Mouse (Mus musculus): Measurements from ENCODE around the gene Lypd3. TPM values are rescaled to one million over a fixed set of nuclear protein-coding genes. Genes with fewer than 3 reads are reported as not detected.

The Lypd3 gene
- polyA plus RNA-seq, 1 experiment, result 0.48 TPM

DNA sequence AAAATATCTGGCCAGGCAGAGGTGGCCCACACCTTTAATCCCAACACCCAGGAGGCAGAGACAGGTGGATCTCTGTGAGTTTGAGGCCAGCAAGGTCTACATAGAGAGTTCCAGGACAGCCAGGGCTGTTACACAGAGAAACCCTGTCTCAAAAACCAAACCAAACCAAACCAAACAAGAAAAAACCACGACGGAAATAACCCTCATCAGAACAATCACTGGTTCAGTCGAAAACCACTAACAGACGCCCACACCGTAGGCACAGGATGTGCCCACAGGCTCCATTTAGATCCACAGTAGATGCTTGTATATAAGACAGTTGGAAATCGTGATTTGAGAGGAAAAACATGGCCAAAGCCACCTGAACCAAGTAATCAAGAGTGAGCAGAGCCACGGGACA is 8.6 kb downstream of the Lypd3 start:
- Histone ChIP-seq H3K27me3 (ENCODE audit: control insufficient read depth, insufficient read depth, low read length, poor library complexity, severe bottlenecking) (no peaks in the 10 kb centered on the region), H3K9ac (ENCODE audit: low read depth, poor library complexity, severe bottlenecking) (no peak overlapping the region), H3K4me3 (ENCODE audit: low read depth, low read length) (no peak overlapping the region), H3K36me3 (ENCODE audit: control insufficient read depth, insufficient read depth, low read length, poor library complexity, severe bottlenecking) (no peaks in the 10 kb centered on the region), H3K27ac (ENCODE audit: insufficient read depth, low read length) (no peak overlapping the region), H3K4me1 (ENCODE audit: control insufficient read depth, insufficient read depth, low read length) (no peaks in the 10 kb centered on the region), H3K9me3 (replicated peaks; ENCODE audit: control insufficient read depth, insufficient read depth, low read length, poor library complexity, severe bottlenecking) (no peaks in the 10 kb centered on the region)
- TF ChIP-seq CTCF (IDR thresholded peaks at IDR 0.05; ENCODE audit: low read depth, low read length), result no peak
- no peak for TF ChIP-seq POLR2A (IDR thresholded peaks at IDR 0.05; ENCODE audit: insufficient read depth, low read length)
- no peak for TF ChIP-seq EP300 (IDR thresholded peaks at IDR 0.05; ENCODE audit: insufficient read depth, low read depth, low read length)

DNA sequence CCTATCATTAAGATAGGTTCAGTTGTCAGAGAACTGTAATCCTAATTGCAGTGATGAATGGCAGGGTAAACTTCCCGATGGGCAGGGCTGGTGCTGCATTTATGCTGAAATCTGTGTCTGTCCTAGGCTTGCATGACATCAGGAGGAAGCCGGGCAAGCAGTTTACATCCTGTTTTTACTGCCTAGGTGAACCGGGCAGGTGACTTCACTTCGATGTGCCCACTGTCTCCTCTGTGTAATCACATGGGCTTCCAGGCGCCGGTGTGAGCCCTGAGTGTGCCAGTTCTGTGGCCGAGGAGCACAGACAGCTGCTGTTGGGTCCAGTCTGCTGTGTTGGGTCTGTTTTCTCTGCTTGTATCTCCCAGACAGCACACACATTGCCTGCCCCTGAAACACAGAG is 10.1 kb downstream of the Lypd3 start:
- H3K27ac ChIP-seq (ENCODE audit: insufficient read depth, low read length), result no peak overlapping the region
- TF ChIP-seq EP300 (IDR thresholded peaks at IDR 0.05; ENCODE audit: insufficient read depth, low read depth, low read length) (no peak), POLR2A (IDR thresholded peaks at IDR 0.05; ENCODE audit: insufficient read depth, low read length) (no peak), CTCF (IDR thresholded peaks at IDR 0.05; ENCODE audit: low read depth, low read length) (no peak)
- H3K4me1 ChIP-seq (ENCODE audit: control insufficient read depth, insufficient read depth, low read length), result no peaks in the 10 kb centered on the region
- H3K27me3 ChIP-seq (ENCODE audit: control insufficient read depth, insufficient read depth, low read length, poor library complexity, severe bottlenecking), result no peaks in the 10 kb centered on the region
- no peak overlapping the region for H3K9ac ChIP-seq (ENCODE audit: low read depth, poor library complexity, severe bottlenecking)
- H3K36me3 ChIP-seq (ENCODE audit: control insufficient read depth, insufficient read depth, low read length, poor library complexity, severe bottlenecking), result no peaks in the 10 kb centered on the region
- H3K4me3 ChIP-seq (ENCODE audit: low read depth, low read length), result no peak overlapping the region
- H3K9me3 ChIP-seq (replicated peaks; ENCODE audit: control insufficient read depth, insufficient read depth, low read length, poor library complexity, severe bottlenecking), result no peaks in the 10 kb centered on the region

DNA sequence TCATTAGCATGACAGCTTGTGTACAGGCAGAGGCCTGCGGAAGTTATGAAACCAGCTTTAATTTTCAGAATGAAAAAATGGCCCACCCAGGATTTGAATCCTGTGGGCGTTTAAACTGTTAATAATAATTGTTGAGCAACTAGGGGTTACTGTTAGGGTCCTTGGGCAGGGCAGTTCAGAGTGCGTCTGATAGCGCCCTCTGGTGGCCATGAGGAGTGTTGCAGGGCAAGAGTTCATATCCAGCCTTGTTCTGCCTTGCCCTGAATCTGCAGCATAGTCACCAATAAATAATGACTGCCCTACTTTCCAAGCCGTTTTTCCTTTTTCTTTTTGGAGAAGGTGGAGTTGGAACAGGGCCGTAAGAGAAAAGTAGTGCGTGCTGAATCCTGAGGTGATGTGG is 17.3 kb downstream of the Lypd3 start:
- Histone ChIP-seq H3K27me3 (ENCODE audit: control insufficient read depth, insufficient read depth, low read length, poor library complexity, severe bottlenecking) (no peaks in the 10 kb centered on the region), H3K9me3 (replicated peaks; ENCODE audit: control insufficient read depth, insufficient read depth, low read length, poor library complexity, severe bottlenecking) (no peaks in the 10 kb centered on the region), H3K4me3 (ENCODE audit: low read depth, low read length) (no peak overlapping the region), H3K36me3 (ENCODE audit: control insufficient read depth, insufficient read depth, low read length, poor library complexity, severe bottlenecking) (no peaks in the 10 kb centered on the region), H3K4me1 (ENCODE audit: control insufficient read depth, insufficient read depth, low read length) (no peaks in the 10 kb centered on the region), H3K9ac (ENCODE audit: low read depth, poor library complexity, severe bottlenecking) (no peak overlapping the region), H3K27ac (ENCODE audit: insufficient read depth, low read length) (no peak overlapping the region)
- TF ChIP-seq CTCF (IDR thresholded peaks at IDR 0.05; ENCODE audit: low read depth, low read length) (peak; percentile 99), POLR2A (IDR thresholded peaks at IDR 0.05; ENCODE audit: insufficient read depth, low read length) (no peak)

DNA sequence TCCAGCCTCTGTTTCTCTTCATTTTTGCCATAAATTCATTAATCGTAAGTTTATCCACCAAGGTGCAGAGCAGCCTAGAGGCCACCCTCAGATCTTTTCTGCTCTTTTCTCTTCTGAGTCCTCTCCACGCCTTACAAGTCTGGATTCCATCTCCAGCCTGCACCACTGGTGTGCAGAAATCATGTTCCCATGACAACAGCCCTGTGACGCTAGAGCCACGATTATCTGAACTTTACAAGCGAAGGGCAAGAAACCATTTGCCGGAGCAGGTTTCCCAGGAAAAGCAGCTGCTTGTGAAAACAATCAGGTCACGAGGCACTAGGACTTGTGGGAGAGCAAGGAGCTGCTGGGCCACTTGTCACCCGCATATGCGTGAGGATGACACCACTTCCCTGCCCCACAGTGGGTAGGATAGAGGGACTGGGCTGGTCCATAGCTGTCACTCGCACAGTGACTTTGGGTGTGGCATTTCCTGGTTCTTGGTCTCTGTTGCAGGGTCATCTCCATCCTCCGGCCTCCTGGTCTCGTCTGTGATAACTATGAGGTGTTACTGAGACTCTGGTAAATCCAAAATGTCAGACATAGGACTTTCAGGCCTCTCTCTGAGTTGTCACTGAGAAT is 23.5 kb downstream of the Lypd3 start:
- H3K9ac ChIP-seq (ENCODE audit: low read depth, poor library complexity, severe bottlenecking), result no peak overlapping the region
- no peak overlapping the region for H3K4me3 ChIP-seq (ENCODE audit: low read depth, low read length)
- no peak overlapping the region for H3K27ac ChIP-seq (ENCODE audit: insufficient read depth, low read length)
- no peaks in the 10 kb centered on the region for H3K36me3 ChIP-seq (ENCODE audit: control insufficient read depth, insufficient read depth, low read length, poor library complexity, severe bottlenecking)
- TF ChIP-seq CTCF (IDR thresholded peaks at IDR 0.05; ENCODE audit: low read depth, low read length), result no peak
- no peak for TF ChIP-seq EP300 (IDR thresholded peaks at IDR 0.05; ENCODE audit: insufficient read depth, low read depth, low read length)
- no peak for TF ChIP-seq POLR2A (IDR thresholded peaks at IDR 0.05; ENCODE audit: insufficient read depth, low read length)
- no peaks in the 10 kb centered on the region for H3K9me3 ChIP-seq (replicated peaks; ENCODE audit: control insufficient read depth, insufficient read depth, low read length, poor library complexity, severe bottlenecking)
- H3K4me1 ChIP-seq (ENCODE audit: control insufficient read depth, insufficient read depth, low read length), result peaks cover 4% of the 10 kb centered on the region
- H3K27me3 ChIP-seq (ENCODE audit: control insufficient read depth, insufficient read depth, low read length, poor library complexity, severe bottlenecking), result no peaks in the 10 kb centered on the region

DNA sequence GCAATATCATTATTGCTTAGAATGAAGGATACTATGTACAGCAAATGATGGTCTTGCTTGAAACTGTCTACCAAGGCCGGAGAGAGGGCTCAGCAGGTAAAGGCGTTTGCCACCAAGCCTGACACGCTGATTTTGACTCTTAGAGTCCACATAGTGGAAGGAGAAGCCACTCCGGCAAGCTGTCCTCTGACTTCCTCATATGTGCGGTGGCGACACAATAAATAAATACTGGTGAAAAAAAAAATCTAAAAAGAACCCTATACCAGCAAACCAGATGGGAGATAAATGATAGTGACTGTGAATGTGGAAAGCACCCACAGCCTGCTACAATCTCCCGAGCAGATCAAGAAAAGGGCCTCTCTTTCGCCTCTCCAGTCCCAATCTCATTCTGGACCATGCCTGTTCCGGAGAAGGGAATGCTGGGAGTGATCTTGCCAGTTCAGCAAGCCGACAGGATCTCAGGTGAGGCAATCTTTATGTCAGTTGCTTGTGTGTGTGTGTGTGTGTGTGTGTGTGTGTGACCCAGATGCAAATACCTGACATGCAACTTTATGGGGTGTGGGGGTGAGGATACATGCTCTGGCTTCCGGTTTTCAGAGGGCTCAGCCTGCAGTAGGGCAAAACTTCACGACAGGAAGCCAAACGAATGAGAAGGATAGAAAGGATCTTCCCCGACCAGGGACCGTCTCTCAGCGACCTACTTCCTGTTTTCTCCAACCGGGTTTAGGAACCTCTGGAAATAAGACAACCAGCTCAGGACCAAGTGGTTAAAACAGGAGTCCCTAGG is 25.0 kb downstream of the Lypd3 start:
- Histone ChIP-seq H3K36me3 (ENCODE audit: control insufficient read depth, insufficient read depth, low read length, poor library complexity, severe bottlenecking) (no peaks in the 10 kb centered on the region), H3K9ac (ENCODE audit: low read depth, poor library complexity, severe bottlenecking) (no peak overlapping the region), H3K9me3 (replicated peaks; ENCODE audit: control insufficient read depth, insufficient read depth, low read length, poor library complexity, severe bottlenecking) (no peaks in the 10 kb centered on the region), H3K4me3 (ENCODE audit: low read depth, low read length) (no peak overlapping the region), H3K27ac (ENCODE audit: insufficient read depth, low read length) (no peak overlapping the region), H3K27me3 (ENCODE audit: control insufficient read depth, insufficient read depth, low read length, poor library complexity, severe bottlenecking) (no peaks in the 10 kb centered on the region), H3K4me1 (ENCODE audit: control insufficient read depth, insufficient read depth, low read length) (peaks cover 7% of the 10 kb centered on the region)
- TF ChIP-seq EP300 (IDR thresholded peaks at IDR 0.05; ENCODE audit: insufficient read depth, low read depth, low read length), result no peak
- TF ChIP-seq POLR2A (IDR thresholded peaks at IDR 0.05; ENCODE audit: insufficient read depth, low read length), result no peak
- TF ChIP-seq CTCF (IDR thresholded peaks at IDR 0.05; ENCODE audit: low read depth, low read length), result no peak

DNA sequence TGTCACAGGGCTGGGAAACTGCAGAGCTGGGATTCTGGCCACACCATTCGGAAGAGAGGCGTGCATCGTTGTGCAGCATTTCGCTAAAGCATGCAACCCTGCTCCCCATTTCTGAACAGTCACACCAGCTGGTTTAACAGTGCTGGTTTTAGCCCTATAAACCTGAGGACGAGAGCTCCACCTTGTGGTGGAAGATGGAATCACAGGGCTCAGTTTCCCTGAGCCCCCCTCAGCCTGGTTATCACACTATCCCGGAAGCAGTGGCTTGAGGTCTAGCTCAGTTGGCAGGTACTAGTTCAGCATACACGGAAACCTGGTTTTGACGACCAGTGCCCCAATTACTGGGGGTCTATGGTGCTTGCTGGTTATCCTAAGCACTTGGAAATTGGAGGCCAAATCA is 26.2 kb downstream of the Lypd3 start:
- H3K4me1 ChIP-seq (ENCODE audit: control insufficient read depth, insufficient read depth, low read length), result peaks cover 7% of the 10 kb centered on the region
- H3K36me3 ChIP-seq (ENCODE audit: control insufficient read depth, insufficient read depth, low read length, poor library complexity, severe bottlenecking), result no peaks in the 10 kb centered on the region
- H3K27ac ChIP-seq (ENCODE audit: insufficient read depth, low read length), result no peak overlapping the region
- H3K9ac ChIP-seq (ENCODE audit: low read depth, poor library complexity, severe bottlenecking), result no peak overlapping the region
- TF ChIP-seq POLR2A (IDR thresholded peaks at IDR 0.05; ENCODE audit: insufficient read depth, low read length), result no peak
- TF ChIP-seq CTCF (IDR thresholded peaks at IDR 0.05; ENCODE audit: low read depth, low read length), result peak; percentile 85
- no peaks in the 10 kb centered on the region for H3K9me3 ChIP-seq (replicated peaks; ENCODE audit: control insufficient read depth, insufficient read depth, low read length, poor library complexity, severe bottlenecking)
- H3K27me3 ChIP-seq (ENCODE audit: control insufficient read depth, insufficient read depth, low read length, poor library complexity, severe bottlenecking), result no peaks in the 10 kb centered on the region
- no peak overlapping the region for H3K4me3 ChIP-seq (ENCODE audit: low read depth, low read length)
